Mouse (Mus musculus) stomach, embryonic 15.5 days (tissue): ENCODE results near the gene Plxdc1. TPM values are rescaled to one million over a fixed set of nuclear protein-coding genes. Genes with fewer than 3 reads are reported as not detected.

Experiments used
- ATAC-seq: fragments of 200-750 bp; cut with Nextera tagmentation; 2 replicates; pipeline ENCODE4 v1.8.0; 2017; ENCODE audit warnings: low read depth, moderate number of reproducible peaks, moderate TSS enrichment; ENCODE audit not compliant: insufficient read depth, low FRiP score
- H3K27ac ChIP-seq: fragments of 300-500 bp; sonication (generic); 2 replicates; pipeline ENCODE4 v1.5.1; 2015; ENCODE audit warnings: mild to moderate bottlenecking, inconsistent platforms
- H3K27me3 ChIP-seq: fragments of 300-500 bp; sonication (generic); replicated peaks from 2 replicates; pipeline ENCODE4 v1.6.1; 2015; ENCODE audit warnings: inconsistent platforms
- H3K36me3 ChIP-seq: fragments of 300-500 bp; sonication (generic); 2 replicates; pipeline ENCODE4 v1.6.1; 2015; ENCODE audit warnings: inconsistent platforms
- H3K4me1 ChIP-seq: fragments of 300-500 bp; sonication (generic); 2 replicates; pipeline ENCODE4 v1.6.1; 2015; ENCODE audit warnings: inconsistent platforms
- H3K4me2 ChIP-seq: fragments of 300-500 bp; sonication (generic); 2 replicates; pipeline ENCODE4 v1.6.1; 2015; ENCODE audit warnings: mild to moderate bottlenecking, inconsistent platforms
- H3K4me3 ChIP-seq: fragments of 300-500 bp; sonication (generic); replicated peaks from 2 replicates; pipeline ENCODE4 v1.5.1; 2015; ENCODE audit warnings: inconsistent platforms
- H3K9ac ChIP-seq: fragments of 300-500 bp; sonication (generic); 2 replicates; pipeline ENCODE4 v1.6.1; 2015; ENCODE audit warnings: inconsistent platforms
- H3K9me3 ChIP-seq: fragments of 300-500 bp; sonication (generic); 2 replicates; pipeline ENCODE4 v1.6.1; 2016; ENCODE audit warnings: inconsistent platforms
- WGBS: fragments of 180-500 bp; shearing (Covaris S2); methylation state at CpG from one replicate; pipeline ENCODE4 v1.1.7; 2015; 5-methylcytosine and 5-hydroxymethylcytosine counted together
- polyA plus RNA-seq: library from polyadenylated mRNA; unstranded; fragments of >200 nt; fragmentation: Nextera tagmentation; extraction: Ambion mirVana; gene quantifications from 2 replicates; pipeline ENCODE4 v1.2.1, GENCODE M21; 2015

The Plxdc1 gene
- polyA plus RNA-seq, 1 experiment from 2014 or later: 1.0 TPM

- Histone ChIP-seq H3K4me3 (no peak overlapping the region), H3K36me3 (no peaks in the 10 kb centered on the region), H3K27me3 (no peaks in the 10 kb centered on the region), H3K4me2 (no peak overlapping the region), H3K9me3 (no peaks in the 10 kb centered on the region), H3K27ac (no peak overlapping the region), H3K4me1 (no peaks in the 10 kb centered on the region), H3K9ac (no peak overlapping the region)
- 60% methylated on average over 9 of the region's 9 CpGs for WGBS
- no peak for ATAC-seq
Observed at GRCm38 (mm10) chr11:98011716-98012115, 25.5 kb upstream of the Plxdc1 start.

- no peak overlapping the region for H3K9ac ChIP-seq
- WGBS: 78% methylated on average over 11 of the region's 11 CpGs
- 0 out of 2 replicates have a peak, but pooled peaks cover 5% of the 10 kb centered on the region for H3K36me3 ChIP-seq
Observed at GRCm38 (mm10) chr11:98008087-98008486, 21.8 kb upstream of the Plxdc1 start.

GRCm38 (mm10) chr11:98005686-98006085 is 19.4 kb upstream of the Plxdc1 start:
- H3K27me3 ChIP-seq: peaks cover 12% of the 10 kb centered on the region; the same call in 1 of the 2 replicates
- WGBS: 72% methylated on average over 10 of the region's 10 CpGs
- H3K4me2 ChIP-seq: no peak overlapping the region
- no peak overlapping the region for H3K4me3 ChIP-seq
- peaks cover 15% of the 10 kb centered on the region for H3K4me1 ChIP-seq
- no peaks in the 10 kb centered on the region for H3K9me3 ChIP-seq
- no peak overlapping the region for H3K27ac ChIP-seq
- 0 out of 2 replicates have a peak, but pooled peaks cover 5% of the 10 kb centered on the region for H3K36me3 ChIP-seq
- no peak for ATAC-seq
- H3K9ac ChIP-seq: no peak overlapping the region

More at GRCm38 (mm10) chr11:98008087-98008486, 21.8 kb upstream of the Plxdc1 start:
- no peaks in the 10 kb centered on the region for H3K9me3 ChIP-seq
- no peak for ATAC-seq
- H3K27me3 ChIP-seq: no peaks in the 10 kb centered on the region
- H3K4me2 ChIP-seq: no peak overlapping the region
- peaks cover 8% of the 10 kb centered on the region for H3K4me1 ChIP-seq
- no peak overlapping the region for H3K4me3 ChIP-seq
- no peak overlapping the region for H3K27ac ChIP-seq

GRCm38 (mm10) chr11:98005076-98005475 is 18.8 kb upstream of the Plxdc1 start:
- H3K9ac ChIP-seq: no peak overlapping the region
- WGBS: 52% methylated on average over 13 of the region's 13 CpGs
- H3K9me3 ChIP-seq: no peaks in the 10 kb centered on the region
- no peak overlapping the region for H3K27ac ChIP-seq
- peaks cover 18% of the 10 kb centered on the region for H3K27me3 ChIP-seq
- 0 out of 2 replicates have a peak overlapping the region, but pooled peaks have one; percentile 6 for H3K4me3 ChIP-seq
- peak; percentile 45; the same call in 1 of the 2 replicates for ATAC-seq
- peaks cover 15% of the 10 kb centered on the region for H3K4me1 ChIP-seq
- peak overlapping the region; percentile 16; the same call in 1 of the 2 replicates for H3K4me2 ChIP-seq
- H3K36me3 ChIP-seq: 0 out of 2 replicates have a peak, but pooled peaks cover 5% of the 10 kb centered on the region

GRCm38 (mm10) chr11:98004161-98004560 is 17.9 kb upstream of the Plxdc1 start:
- no peak for ATAC-seq
- no peaks in the 10 kb centered on the region for H3K9me3 ChIP-seq
- no peak overlapping the region for H3K4me3 ChIP-seq
- 62% methylated on average over 8 of the region's 8 CpGs for WGBS
- H3K27me3 ChIP-seq: peaks cover 25% of the 10 kb centered on the region
- no peak overlapping the region for H3K27ac ChIP-seq
- H3K4me2 ChIP-seq: no peak overlapping the region
- 0 out of 2 replicates have a peak, but pooled peaks cover 5% of the 10 kb centered on the region for H3K36me3 ChIP-seq
- H3K9ac ChIP-seq: no peak overlapping the region
- H3K4me1 ChIP-seq: peaks cover 15% of the 10 kb centered on the region

- Histone ChIP-seq H3K9me3 (no peaks in the 10 kb centered on the region), H3K4me2 (peak overlapping the region; percentile 46), H3K36me3 (0 out of 2 replicates have a peak, but pooled peaks cover 5% of the 10 kb centered on the region), H3K27me3 (peaks cover 25% of the 10 kb centered on the region), H3K4me3 (0 out of 2 replicates have a peak overlapping the region, but pooled peaks have one; percentile 11), H3K27ac (no peak overlapping the region), H3K4me1 (peaks cover 15% of the 10 kb centered on the region), H3K9ac (no peak overlapping the region)
- ATAC-seq: no peak
- WGBS: 50% methylated on average over 17 of the region's 17 CpGs
Observed at GRCm38 (mm10) chr11:98003171-98003671, 17.0 kb upstream of the Plxdc1 start.

- H3K9ac ChIP-seq: no peak overlapping the region
- 0 out of 2 replicates have a peak overlapping the region, but pooled peaks have one; percentile 11 for H3K4me3 ChIP-seq
- peak overlapping the region; percentile 46 for H3K4me2 ChIP-seq
- no peak for ATAC-seq
- H3K9me3 ChIP-seq: no peaks in the 10 kb centered on the region
- H3K27me3 ChIP-seq: peaks cover 25% of the 10 kb centered on the region
- H3K27ac ChIP-seq: no peak overlapping the region
- H3K4me1 ChIP-seq: peaks cover 18% of the 10 kb centered on the region
- WGBS: 16% methylated on average over 12 of the region's 12 CpGs
- H3K36me3 ChIP-seq: 0 out of 2 replicates have a peak, but pooled peaks cover 5% of the 10 kb centered on the region
Observed at GRCm38 (mm10) chr11:98002627-98003026, 16.4 kb upstream of the Plxdc1 start.

- WGBS: 68% methylated on average over 6 of the region's 6 CpGs
- Histone ChIP-seq H3K36me3 (0 out of 2 replicates have a peak, but pooled peaks cover 5% of the 10 kb centered on the region), H3K9me3 (no peaks in the 10 kb centered on the region), H3K9ac (no peak overlapping the region), H3K27me3 (peaks cover 25% of the 10 kb centered on the region), H3K27ac (no peak overlapping the region), H3K4me1 (peaks cover 18% of the 10 kb centered on the region), H3K4me3 (no peak overlapping the region), H3K4me2 (no peak overlapping the region)
- no peak for ATAC-seq
Observed at GRCm38 (mm10) chr11:98001986-98002385, 15.7 kb upstream of the Plxdc1 start.

GRCm38 (mm10) chr11:98001351-98001824 is 15.1 kb upstream of the Plxdc1 start:
- Histone ChIP-seq H3K27ac (no peak overlapping the region), H3K27me3 (peaks cover 25% of the 10 kb centered on the region), H3K36me3 (0 out of 2 replicates have a peak, but pooled peaks cover 5% of the 10 kb centered on the region), H3K4me2 (no peak overlapping the region), H3K4me1 (peaks cover 18% of the 10 kb centered on the region), H3K9me3 (no peaks in the 10 kb centered on the region), H3K9ac (no peak overlapping the region), H3K4me3 (no peak overlapping the region)
- WGBS: 42% methylated on average over 11 of the region's 11 CpGs
- no peak for ATAC-seq

GRCm38 (mm10) chr11:98000378-98001140 is 14.3 kb upstream of the Plxdc1 start:
- Histone ChIP-seq H3K9me3 (no peaks in the 10 kb centered on the region), H3K9ac (no peak overlapping the region), H3K27me3 (peaks cover 25% of the 10 kb centered on the region), H3K4me1 (peaks cover 22% of the 10 kb centered on the region), H3K4me2 (no peak overlapping the region), H3K27ac (no peak overlapping the region), H3K36me3 (0 out of 2 replicates have a peak, but pooled peaks cover 5% of the 10 kb centered on the region), H3K4me3 (no peak overlapping the region)
- no peak for ATAC-seq
- WGBS: 29% methylated on average over 7 of the region's 7 CpGs

GRCm38 (mm10) chr11:97999748-98000147 is 13.5 kb upstream of the Plxdc1 start:
- Histone ChIP-seq H3K9me3 (no peaks in the 10 kb centered on the region), H3K27me3 (peaks cover 25% of the 10 kb centered on the region), H3K4me2 (no peak overlapping the region), H3K27ac (no peak overlapping the region), H3K4me1 (peaks cover 26% of the 10 kb centered on the region), H3K36me3 (0 out of 2 replicates have a peak, but pooled peaks cover under 1% of the 10 kb centered on the region), H3K9ac (no peak overlapping the region), H3K4me3 (no peak overlapping the region)
- ATAC-seq: no peak
- WGBS: 56% methylated on average over 5 of the region's 5 CpGs
